Mouse (Mus musculus): ENCODE results near the gene Zfp804a. TPM values are rescaled to one million over a fixed set of nuclear protein-coding genes. Genes with fewer than 3 reads are reported as not detected.

Zfp804a gene
- not detected for total RNA-seq (2021)
- polyA plus RNA-seq (2012; rRNA removed): not detected in 2 replicates
- long read RNA-seq: 0 reads

GRCm38 (mm10) chr2:82053185-82053891 lies at the start of gene Zfp804a:
Gene Zfp804a (plus strand): TSS chr2:82053222.
- Histone ChIP-seq H3K9ac (ENCODE audit: low read depth, low read length) (no peak within 1 kb of the TSS), H3K4me1 (ENCODE audit: control insufficient read depth, insufficient read depth, low read length) (no peaks in the 10 kb centered on the region), H3K27ac (no peak within 1 kb of the TSS), H3K27me3 (ENCODE audit: control insufficient read depth, insufficient read depth, low read length) (no peaks in the 10 kb centered on the region), H3K79me2 (replicated peaks; ENCODE audit: control insufficient read depth, insufficient read depth, low read length) (no peaks in the 10 kb centered on the region), H3K4me3 (no peak within 1 kb of the TSS), H3K36me3 (ENCODE audit: control insufficient read depth, insufficient read depth, low read length) (no peaks in the 10 kb centered on the region)
- intact Hi-C loops (cut with DNase I): no loop called here
- no peak for TF ChIP-seq EP300 (IDR thresholded peaks at IDR 0.05; ENCODE audit: insufficient read depth, low read depth, low read length)
- no peak for TF ChIP-seq POLR2A (IDR thresholded peaks at IDR 0.05; ENCODE audit: insufficient read depth, low read depth, low read length)
- DNase-seq: peak in 1 of 2 experiments; percentile 9
- WGBS: 2% methylated on average over 62 of the region's 82 CpGs

GRCm38 (mm10) chr2:82051635-82052034 lies 1.4 kb upstream of the Zfp804a start:
- no peak overlapping the region for H3K27ac ChIP-seq
- intact Hi-C loops (cut with DNase I): no loop called here
- 72% methylated on average over 4 of the region's 4 CpGs for WGBS

GRCm38 (mm10) chr2:82052338-82053184 lies 461 bp upstream of the Zfp804a start:
- Histone ChIP-seq H3K36me3 (ENCODE audit: control insufficient read depth, insufficient read depth, low read length) (no peaks in the 10 kb centered on the region), H3K4me3 (no peak overlapping the region), H3K79me2 (replicated peaks; ENCODE audit: control insufficient read depth, insufficient read depth, low read length) (no peaks in the 10 kb centered on the region), H3K9ac (ENCODE audit: low read depth, low read length) (no peak overlapping the region), H3K27ac (no peak overlapping the region), H3K4me1 (ENCODE audit: control insufficient read depth, insufficient read depth, low read length) (no peaks in the 10 kb centered on the region), H3K27me3 (ENCODE audit: control insufficient read depth, insufficient read depth, low read length) (no peaks in the 10 kb centered on the region)
- 5% methylated on average over 34 of the region's 34 CpGs for WGBS
- TF ChIP-seq EP300 (IDR thresholded peaks at IDR 0.05; ENCODE audit: insufficient read depth, low read depth, low read length): no peak
- no peak for TF ChIP-seq CTCF (IDR thresholded peaks at IDR 0.05)
- TF ChIP-seq POLR2A (IDR thresholded peaks at IDR 0.05; ENCODE audit: insufficient read depth, low read depth, low read length): no peak
- intact Hi-C loops (cut with DNase I): no loop called here
- no peak for DNase-seq

More at GRCm38 (mm10) chr2:82051635-82052034, 1.4 kb upstream of the Zfp804a start:
- TF ChIP-seq EP300 (IDR thresholded peaks at IDR 0.05; ENCODE audit: insufficient read depth, low read depth, low read length) (no peak), CTCF (IDR thresholded peaks at IDR 0.05) (no peak), POLR2A (IDR thresholded peaks at IDR 0.05; ENCODE audit: insufficient read depth, low read depth, low read length) (no peak)
- Histone ChIP-seq H3K4me1 (ENCODE audit: control insufficient read depth, insufficient read depth, low read length) (no peaks in the 10 kb centered on the region), H3K36me3 (ENCODE audit: control insufficient read depth, insufficient read depth, low read length) (no peaks in the 10 kb centered on the region), H3K79me2 (replicated peaks; ENCODE audit: control insufficient read depth, insufficient read depth, low read length) (no peaks in the 10 kb centered on the region), H3K9ac (ENCODE audit: low read depth, low read length) (no peak overlapping the region), H3K27me3 (ENCODE audit: control insufficient read depth, insufficient read depth, low read length) (no peaks in the 10 kb centered on the region), H3K4me3 (no peak overlapping the region)
- no peak for DNase-seq

GRCm38 (mm10) chr2:82054446-82054845 lies 1.4 kb downstream of the Zfp804a start:
- no peak for DNase-seq
- intact Hi-C loops (cut with DNase I): no loop called here
- Histone ChIP-seq H3K36me3 (ENCODE audit: control insufficient read depth, insufficient read depth, low read length) (no peaks in the 10 kb centered on the region), H3K27ac (no peak overlapping the region), H3K4me3 (no peak overlapping the region), H3K9ac (ENCODE audit: low read depth, low read length) (no peak overlapping the region), H3K4me1 (ENCODE audit: control insufficient read depth, insufficient read depth, low read length) (no peaks in the 10 kb centered on the region), H3K27me3 (ENCODE audit: control insufficient read depth, insufficient read depth, low read length) (no peaks in the 10 kb centered on the region), H3K79me2 (replicated peaks; ENCODE audit: control insufficient read depth, insufficient read depth, low read length) (no peaks in the 10 kb centered on the region)
- TF ChIP-seq EP300 (IDR thresholded peaks at IDR 0.05; ENCODE audit: insufficient read depth, low read depth, low read length): no peak
- TF ChIP-seq CTCF (IDR thresholded peaks at IDR 0.05): no peak
- TF ChIP-seq POLR2A (IDR thresholded peaks at IDR 0.05; ENCODE audit: insufficient read depth, low read depth, low read length): no peak
- 58% methylated on average over 4 of the region's 4 CpGs for WGBS

- intact Hi-C loops (cut with DNase I): loop anchor here (5.0 kb wide), 1 partner anchor 508 kb away; no protein-coding TSS in a partner anchor
- Histone ChIP-seq H3K9ac (ENCODE audit: low read depth, low read length) (no peak overlapping the region), H3K27me3 (ENCODE audit: control insufficient read depth, insufficient read depth, low read length) (no peaks in the 10 kb centered on the region), H3K36me3 (ENCODE audit: control insufficient read depth, insufficient read depth, low read length) (no peaks in the 10 kb centered on the region), H3K27ac (no peak overlapping the region), H3K79me2 (replicated peaks; ENCODE audit: control insufficient read depth, insufficient read depth, low read length) (no peaks in the 10 kb centered on the region), H3K4me1 (ENCODE audit: control insufficient read depth, insufficient read depth, low read length) (no peaks in the 10 kb centered on the region), H3K4me3 (no peak overlapping the region)
- no peak for DNase-seq
- TF ChIP-seq EP300 (IDR thresholded peaks at IDR 0.05; ENCODE audit: insufficient read depth, low read depth, low read length): no peak
- peak; percentile 66 for TF ChIP-seq CTCF (IDR thresholded peaks at IDR 0.05)
- WGBS: 16% methylated on average over 5 of the region's 5 CpGs
Observed at GRCm38 (mm10) chr2:82064671-82065070, 11.6 kb downstream of the Zfp804a start.

DNA sequence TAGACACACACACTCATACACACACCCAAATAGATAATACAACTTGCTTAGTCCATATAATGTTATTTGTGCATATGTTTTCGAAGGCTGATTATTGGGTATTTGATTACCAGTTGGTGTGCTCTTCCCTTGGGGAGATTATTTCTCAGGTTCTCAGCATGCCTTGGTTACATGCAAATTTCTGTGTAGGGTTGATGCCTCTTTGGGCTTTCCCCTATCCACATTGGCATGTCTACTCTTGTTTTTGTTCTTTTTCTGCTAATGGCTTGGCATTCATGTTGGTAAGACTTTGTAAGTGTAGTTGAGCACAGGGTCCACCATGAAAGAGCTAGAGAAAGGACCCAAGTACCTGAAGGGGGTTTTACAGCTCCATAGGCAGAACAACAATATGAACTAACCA lies 14.9 kb downstream of the Zfp804a start:
- no peaks in the 10 kb centered on the region for H3K79me2 ChIP-seq (replicated peaks; ENCODE audit: control insufficient read depth, insufficient read depth, low read length)
- TF ChIP-seq EP300 (IDR thresholded peaks at IDR 0.05; ENCODE audit: insufficient read depth, low read depth, low read length) (no peak), POLR2A (IDR thresholded peaks at IDR 0.05; ENCODE audit: insufficient read depth, low read depth, low read length) (no peak), CTCF (IDR thresholded peaks at IDR 0.05) (no peak)
- intact Hi-C loops (cut with DNase I): loop anchor here (5.0 kb wide), 1 partner anchor 504 kb away; no protein-coding TSS in a partner anchor
- H3K9ac ChIP-seq (ENCODE audit: low read depth, low read length): no peak overlapping the region
- H3K36me3 ChIP-seq (ENCODE audit: control insufficient read depth, insufficient read depth, low read length): no peaks in the 10 kb centered on the region
- no peak overlapping the region for H3K27ac ChIP-seq
- no peaks in the 10 kb centered on the region for H3K27me3 ChIP-seq (ENCODE audit: control insufficient read depth, insufficient read depth, low read length)
- no peak for DNase-seq
- 87% methylated on average over 1 of the region's 1 CpGs for WGBS
- H3K4me3 ChIP-seq: no peak overlapping the region
- H3K4me1 ChIP-seq (ENCODE audit: control insufficient read depth, insufficient read depth, low read length): no peaks in the 10 kb centered on the region

Data from heart, adult 2 months (tissue).